Mouse (Mus musculus) intestine, embryonic 16.5 days (tissue): Measurements from ENCODE around the gene Nol11. TPM values are rescaled to one million over a fixed set of nuclear protein-coding genes. Genes with fewer than 3 reads are reported as not detected.
"Not testable (repeated sequence)": the region's sequence is repeated elsewhere in the genome, so short reads cannot be mapped to it uniquely, and the experiment has no call there.

Experiments used
- ATAC-seq: fragments of 200-750 bp; cut with Nextera tagmentation; 2 replicates; pipeline ENCODE4 v1.8.0; 2017; ENCODE audit warnings: moderate TSS enrichment, moderate library complexity
- H3K27ac ChIP-seq: fragments of 300-500 bp; sonication (generic); 2 replicates; pipeline ENCODE4 v1.5.1; 2014; ENCODE audit warnings: mild to moderate bottlenecking, low read length
- H3K27me3 ChIP-seq: fragments of 300-500 bp; sonication (generic); replicated peaks from 2 replicates; pipeline ENCODE4 v1.6.1; 2014; ENCODE audit warnings: low read length, control low read depth, mixed read lengths; ENCODE audit not compliant: control insufficient read depth, insufficient read depth
- H3K36me3 ChIP-seq: fragments of 300-500 bp; sonication (generic); 2 replicates; pipeline ENCODE4 v1.6.1; 2014; ENCODE audit warnings: low read length, control low read depth; ENCODE audit not compliant: control insufficient read depth, insufficient read depth
- H3K4me1 ChIP-seq: fragments of 300-500 bp; sonication (generic); 2 replicates; pipeline ENCODE4 v1.6.1; 2014; ENCODE audit warnings: low read length, control low read depth, mixed read lengths; ENCODE audit not compliant: control insufficient read depth, insufficient read depth
- H3K4me2 ChIP-seq: fragments of 300-500 bp; sonication (generic); 2 replicates; pipeline ENCODE4 v1.6.1; 2014; ENCODE audit warnings: low read depth, low read length, control low read depth
- H3K4me3 ChIP-seq: fragments of 300-500 bp; sonication (generic); 2 replicates; pipeline ENCODE4 v1.5.1; 2014; ENCODE audit warnings: mild to moderate bottlenecking, low read length
- H3K9ac ChIP-seq: fragments of 300-500 bp; sonication (generic); 2 replicates; pipeline ENCODE4 v1.6.1; 2014; ENCODE audit warnings: low read depth, low read length
- H3K9me3 ChIP-seq: fragments of 300-500 bp; sonication (generic); 2 replicates; pipeline ENCODE4 v1.6.1; 2016; ENCODE audit warnings: low read length, control low read depth; ENCODE audit not compliant: control insufficient read depth
- WGBS: fragments of 180-500 bp; shearing (Covaris S2); extraction: QIAGEN DNeasy Blood & Tissue Kit; methylation state at CpG from one replicate; pipeline ENCODE4 v1.1.7; 2014; 5-methylcytosine and 5-hydroxymethylcytosine counted together
- polyA plus RNA-seq: library from polyadenylated mRNA; unstranded; fragments of >200 nt; fragmentation: Nextera tagmentation; extraction: Ambion mirVana; gene quantifications from 2 replicates; pipeline ENCODE4 v1.2.1, GENCODE M21; 2015

Nol11 gene
- polyA plus RNA-seq, 1 experiment from 2014 or later, result 43.0 TPM

- ATAC-seq, result no peak
- H3K4me3 ChIP-seq, result no peak overlapping the region
- 33% methylated on average over 6 of the region's 6 CpGs for WGBS
Measured at GRCm38 (mm10) chr11:107140756-107141155, 48.4 kb downstream of the Nol11 start.

GRCm38 (mm10) chr11:107138633-107139032, 50.5 kb downstream of the Nol11 start:
- no peaks in the 10 kb centered on the region for H3K27me3 ChIP-seq
- H3K4me1 ChIP-seq, result 0 out of 2 replicates have a peak, but pooled peaks cover 2% of the 10 kb centered on the region
- WGBS, result 76% methylated on average over 3 of the region's 3 CpGs
- ATAC-seq, result no peak
- H3K9me3 ChIP-seq, result no peaks in the 10 kb centered on the region
- H3K9ac ChIP-seq, result no peak overlapping the region
- H3K27ac ChIP-seq, result no peak overlapping the region
- H3K4me3 ChIP-seq, result no peak overlapping the region
- H3K36me3 ChIP-seq, result no peaks in the 10 kb centered on the region
- no peak overlapping the region for H3K4me2 ChIP-seq

More at GRCm38 (mm10) chr11:107140756-107141155, 48.4 kb downstream of the Nol11 start:
- no peak overlapping the region for H3K27ac ChIP-seq
- H3K9ac ChIP-seq, result no peak overlapping the region
- H3K4me1 ChIP-seq, result no peaks in the 10 kb centered on the region
- no peaks in the 10 kb centered on the region for H3K9me3 ChIP-seq
- no peaks in the 10 kb centered on the region for H3K27me3 ChIP-seq
- H3K4me2 ChIP-seq, result no peak overlapping the region
- no peaks in the 10 kb centered on the region for H3K36me3 ChIP-seq

GRCm38 (mm10) chr11:107137593-107137992, 51.6 kb downstream of the Nol11 start:
- H3K27ac ChIP-seq, result no peak overlapping the region
- WGBS, result 97% methylated on average over 6 of the region's 6 CpGs
- H3K9ac ChIP-seq, result no peak overlapping the region
- no peaks in the 10 kb centered on the region for H3K27me3 ChIP-seq
- no peak for ATAC-seq
- H3K36me3 ChIP-seq, result no peaks in the 10 kb centered on the region
- H3K4me2 ChIP-seq, result no peak overlapping the region
- no peaks in the 10 kb centered on the region for H3K9me3 ChIP-seq
- H3K4me1 ChIP-seq, result peaks cover 8% of the 10 kb centered on the region
- H3K4me3 ChIP-seq, result no peak overlapping the region

GRCm38 (mm10) chr11:107136458-107136857, 52.7 kb downstream of the Nol11 start:
- H3K27ac ChIP-seq, H3K9me3 ChIP-seq, ATAC-seq, H3K9ac ChIP-seq, H3K36me3 ChIP-seq, H3K4me2 ChIP-seq, H3K27me3 ChIP-seq, H3K4me3 ChIP-seq: not testable (repeated sequence)
- WGBS, result 93% methylated on average over 10 of the region's 10 CpGs
- peaks cover 12% of the 10 kb centered on the region for H3K4me1 ChIP-seq

GRCm38 (mm10) chr11:107135741-107136140, 53.4 kb downstream of the Nol11 start:
- H3K9me3 ChIP-seq, result no peaks in the 10 kb centered on the region
- H3K4me3 ChIP-seq, result no peak overlapping the region
- H3K4me1 ChIP-seq, result peaks cover 12% of the 10 kb centered on the region
- H3K27ac ChIP-seq, result no peak overlapping the region
- no peak for ATAC-seq
- H3K9ac ChIP-seq, result no peak overlapping the region
- H3K4me2 ChIP-seq, result no peak overlapping the region
- no peaks in the 10 kb centered on the region for H3K27me3 ChIP-seq
- H3K36me3 ChIP-seq, result no peaks in the 10 kb centered on the region
- WGBS, result 45% methylated on average over 3 of the region's 3 CpGs

GRCm38 (mm10) chr11:107132426-107132825, 56.8 kb downstream of the Nol11 start:
- H3K4me3 ChIP-seq, result peak overlapping the region; percentile 89
- H3K9me3 ChIP-seq, result no peaks in the 10 kb centered on the region
- H3K4me2 ChIP-seq, result peak overlapping the region; percentile 84
- H3K27me3 ChIP-seq, result no peaks in the 10 kb centered on the region
- under 1% methylated on average over 16 of the region's 16 CpGs for WGBS
- ATAC-seq, result peak; percentile 76
- no peaks in the 10 kb centered on the region for H3K36me3 ChIP-seq
- H3K27ac ChIP-seq, result peak overlapping the region; percentile 68
- peaks cover 14% of the 10 kb centered on the region for H3K4me1 ChIP-seq
- H3K9ac ChIP-seq, result peak overlapping the region; percentile 97

GRCm38 (mm10) chr11:107131749-107132421, 57.3 kb downstream of the Nol11 start, which contains the start of gene Bptf:
Gene Bptf, minus strand, starts transcription at chr11:107132127.
- H3K4me2 ChIP-seq, result peak within 1 kb of the TSS; percentile 84
- H3K27me3 ChIP-seq, result no peaks in the 10 kb centered on the region
- H3K9me3 ChIP-seq, result no peaks in the 10 kb centered on the region
- WGBS, result under 1% methylated on average over 37 of the region's 94 CpGs
- peaks cover 14% of the 10 kb centered on the region for H3K4me1 ChIP-seq
- peak within 1 kb of the TSS; percentile 97 for H3K9ac ChIP-seq
- H3K27ac ChIP-seq, result peak within 1 kb of the TSS; percentile 96
- H3K36me3 ChIP-seq, result no peaks in the 10 kb centered on the region
- peak within 1 kb of the TSS; percentile 89 for H3K4me3 ChIP-seq
- peak; percentile 97 for ATAC-seq

- peak overlapping the region; percentile 89 for H3K4me3 ChIP-seq
- H3K27ac ChIP-seq, result peak overlapping the region; percentile 96
- peak overlapping the region; percentile 76 for H3K4me2 ChIP-seq
- no peaks in the 10 kb centered on the region for H3K36me3 ChIP-seq
- no peaks in the 10 kb centered on the region for H3K9me3 ChIP-seq
- H3K27me3 ChIP-seq, result no peaks in the 10 kb centered on the region
- H3K4me1 ChIP-seq, result peaks cover 14% of the 10 kb centered on the region
- under 1% methylated on average over 57 of the region's 65 CpGs for WGBS
- ATAC-seq, result peak; percentile 66
- H3K9ac ChIP-seq, result peak overlapping the region; percentile 97
Measured at GRCm38 (mm10) chr11:107130879-107131748, 58.1 kb downstream of the Nol11 start.

GRCm38 (mm10) chr11:107130221-107130788, 58.9 kb downstream of the Nol11 start:
- WGBS, result 2% methylated on average over 18 of the region's 18 CpGs
- no peak for ATAC-seq
- Histone ChIP-seq H3K4me1 (peaks cover 12% of the 10 kb centered on the region), H3K9me3 (no peaks in the 10 kb centered on the region), H3K9ac (peak overlapping the region; percentile 97), H3K4me2 (peak overlapping the region; percentile 76), H3K4me3 (peak overlapping the region; percentile 89), H3K27ac (no peak overlapping the region), H3K36me3 (no peaks in the 10 kb centered on the region), H3K27me3 (no peaks in the 10 kb centered on the region)
